Mouse (Mus musculus): ENCODE measurements around the gene Slc16a6. TPM values are rescaled to one million over a fixed set of nuclear protein-coding genes. Genes with fewer than 3 reads are reported as not detected.

Gene Slc16a6
- polyA plus RNA-seq (2015; fragmentation: Nextera tagmentation; extraction: Ambion mirVana), result 3.6 and 5.0 TPM in 2 replicates

GRCm38 (mm10) chr11:109473171-109474085 lies at the start of gene Slc16a6, which contains the start of gene Arsg:
TSS of gene Slc16a6 (minus strand) at chr11:109473598.
TSS of gene Arsg (plus strand) at chr11:109473374.
- WGBS, result 1% methylated on average over 72 of the region's 111 CpGs
- Histone ChIP-seq H3K27ac (peak within 1 kb of the TSS; percentile 90), H3K9me3 (replicated peaks) (no peaks in the 10 kb centered on the region), H3K27me3 (peaks cover 10% of the 10 kb centered on the region; the same call in 1 of the 2 replicates), H3K36me3 (ENCODE audit: poor library complexity, severe bottlenecking) (no peaks in the 10 kb centered on the region), H3K4me2 (peak within 1 kb of the TSS; percentile 87), H3K4me1 (peaks cover 51% of the 10 kb centered on the region), H3K9ac (peak within 1 kb of the TSS; percentile 90), H3K4me3 (peak within 1 kb of the TSS; percentile 78)
- peak; percentile 88 for ATAC-seq

- Histone ChIP-seq H3K27me3 (no peaks in the 10 kb centered on the region), H3K9me3 (replicated peaks) (no peaks in the 10 kb centered on the region), H3K4me1 (peaks cover 6% of the 10 kb centered on the region; the same call in 1 of the 2 replicates), H3K4me3 (no peak overlapping the region), H3K4me2 (no peak overlapping the region), H3K36me3 (ENCODE audit: poor library complexity, severe bottlenecking) (no peaks in the 10 kb centered on the region), H3K9ac (no peak overlapping the region), H3K27ac (no peak overlapping the region)
- WGBS, result 35% methylated on average over 7 of the region's 7 CpGs
- ATAC-seq, result no peak
These were observed 47.6 kb upstream of the Slc16a6 start for GRCm38 (mm10) chr11:109520958-109521357.

- Histone ChIP-seq H3K4me3 (no peak overlapping the region), H3K27ac (no peak overlapping the region), H3K9ac (no peak overlapping the region), H3K4me2 (no peak overlapping the region), H3K4me1 (peaks cover 6% of the 10 kb centered on the region; the same call in 1 of the 2 replicates), H3K27me3 (no peaks in the 10 kb centered on the region), H3K36me3 (ENCODE audit: poor library complexity, severe bottlenecking) (no peaks in the 10 kb centered on the region), H3K9me3 (replicated peaks) (no peaks in the 10 kb centered on the region)
- no peak for ATAC-seq
- 84% methylated on average over 3 of the region's 3 CpGs for WGBS
These were observed 44.4 kb upstream of the Slc16a6 start for GRCm38 (mm10) chr11:109517816-109518215.

GRCm38 (mm10) chr11:109517330-109517729 lies 43.9 kb upstream of the Slc16a6 start:
- no peaks in the 10 kb centered on the region for H3K36me3 ChIP-seq (ENCODE audit: poor library complexity, severe bottlenecking)
- H3K27me3 ChIP-seq, result no peaks in the 10 kb centered on the region
- H3K4me1 ChIP-seq, result peaks cover 6% of the 10 kb centered on the region; the same call in 1 of the 2 replicates
- H3K9me3 ChIP-seq (replicated peaks), result no peaks in the 10 kb centered on the region
- H3K27ac ChIP-seq, result no peak overlapping the region
- H3K9ac ChIP-seq, result no peak overlapping the region
- no peak overlapping the region for H3K4me3 ChIP-seq
- WGBS, result 94% methylated on average over 11 of the region's 11 CpGs
- H3K4me2 ChIP-seq, result no peak overlapping the region
- ATAC-seq, result no peak

- no peaks in the 10 kb centered on the region for H3K4me1 ChIP-seq
- H3K9me3 ChIP-seq (replicated peaks), result no peaks in the 10 kb centered on the region
- no peak overlapping the region for H3K9ac ChIP-seq
- no peak overlapping the region for H3K27ac ChIP-seq
- 80% methylated on average over 3 of the region's 3 CpGs for WGBS
- no peaks in the 10 kb centered on the region for H3K27me3 ChIP-seq
- ATAC-seq, result no peak
- H3K4me3 ChIP-seq, result no peak overlapping the region
- H3K36me3 ChIP-seq (ENCODE audit: poor library complexity, severe bottlenecking), result no peaks in the 10 kb centered on the region
- H3K4me2 ChIP-seq, result no peak overlapping the region
These were observed 40.7 kb upstream of the Slc16a6 start for GRCm38 (mm10) chr11:109514064-109514612.

GRCm38 (mm10) chr11:109512995-109513675 lies 39.7 kb upstream of the Slc16a6 start:
- no peak overlapping the region for H3K27ac ChIP-seq
- no peak overlapping the region for H3K4me3 ChIP-seq
- H3K4me2 ChIP-seq, result no peak overlapping the region
- no peaks in the 10 kb centered on the region for H3K36me3 ChIP-seq (ENCODE audit: poor library complexity, severe bottlenecking)
- ATAC-seq, result no peak
- H3K27me3 ChIP-seq, result no peaks in the 10 kb centered on the region
- no peaks in the 10 kb centered on the region for H3K4me1 ChIP-seq
- no peaks in the 10 kb centered on the region for H3K9me3 ChIP-seq (replicated peaks)
- 88% methylated on average over 16 of the region's 16 CpGs for WGBS
- H3K9ac ChIP-seq, result no peak overlapping the region

GRCm38 (mm10) chr11:109507068-109507467 lies 33.7 kb upstream of the Slc16a6 start:
- Histone ChIP-seq H3K4me3 (no peak overlapping the region), H3K4me2 (no peak overlapping the region), H3K4me1 (peaks cover 8% of the 10 kb centered on the region; the same call in 1 of the 2 replicates), H3K36me3 (ENCODE audit: poor library complexity, severe bottlenecking) (no peaks in the 10 kb centered on the region), H3K27me3 (no peaks in the 10 kb centered on the region), H3K9ac (no peak overlapping the region), H3K27ac (no peak overlapping the region), H3K9me3 (replicated peaks) (no peaks in the 10 kb centered on the region)
- no peak for ATAC-seq
- 54% methylated on average over 3 of the region's 3 CpGs for WGBS

- H3K9ac ChIP-seq, result no peak overlapping the region
- H3K4me3 ChIP-seq, result no peak overlapping the region
- H3K27ac ChIP-seq, result no peak overlapping the region
- no peaks in the 10 kb centered on the region for H3K9me3 ChIP-seq (replicated peaks)
- ATAC-seq, result no peak
- no peak overlapping the region for H3K4me2 ChIP-seq
- peaks cover 8% of the 10 kb centered on the region; the same call in 1 of the 2 replicates for H3K4me1 ChIP-seq
- H3K27me3 ChIP-seq, result no peaks in the 10 kb centered on the region
- WGBS, result 92% methylated on average over 4 of the region's 4 CpGs
- H3K36me3 ChIP-seq (ENCODE audit: poor library complexity, severe bottlenecking), result no peaks in the 10 kb centered on the region
These were observed 32.4 kb upstream of the Slc16a6 start for GRCm38 (mm10) chr11:109505823-109506222.

- no peaks in the 10 kb centered on the region for H3K9me3 ChIP-seq (replicated peaks)
- H3K27me3 ChIP-seq, result no peaks in the 10 kb centered on the region
- no peak overlapping the region for H3K4me3 ChIP-seq
- WGBS, result 62% methylated on average over 9 of the region's 9 CpGs
- H3K9ac ChIP-seq, result no peak overlapping the region
- ATAC-seq, result no peak
- H3K4me2 ChIP-seq, result no peak overlapping the region
- no peak overlapping the region for H3K27ac ChIP-seq
- no peaks in the 10 kb centered on the region for H3K36me3 ChIP-seq (ENCODE audit: poor library complexity, severe bottlenecking)
- peaks cover 8% of the 10 kb centered on the region; the same call in 1 of the 2 replicates for H3K4me1 ChIP-seq
These were observed 31.6 kb upstream of the Slc16a6 start for GRCm38 (mm10) chr11:109504977-109505376.

GRCm38 (mm10) chr11:109500206-109500605 lies 26.8 kb upstream of the Slc16a6 start:
- 92% methylated on average over 5 of the region's 5 CpGs for WGBS
- H3K4me2 ChIP-seq, result no peak overlapping the region
- peaks cover 31% of the 10 kb centered on the region for H3K4me1 ChIP-seq
- H3K27ac ChIP-seq, result no peak overlapping the region
- H3K27me3 ChIP-seq, result no peaks in the 10 kb centered on the region
- H3K9ac ChIP-seq, result no peak overlapping the region
- ATAC-seq, result no peak
- H3K36me3 ChIP-seq (ENCODE audit: poor library complexity, severe bottlenecking), result no peaks in the 10 kb centered on the region
- H3K9me3 ChIP-seq (replicated peaks), result no peaks in the 10 kb centered on the region
- no peak overlapping the region for H3K4me3 ChIP-seq

GRCm38 (mm10) chr11:109497990-109498389 lies 24.6 kb upstream of the Slc16a6 start:
- Histone ChIP-seq H3K4me1 (peaks cover 27% of the 10 kb centered on the region), H3K27me3 (no peaks in the 10 kb centered on the region), H3K9ac (0 out of 2 replicates have a peak overlapping the region, but pooled peaks have one; percentile 18), H3K4me3 (no peak overlapping the region), H3K27ac (no peak overlapping the region; the same call in 1 of the 2 replicates), H3K36me3 (ENCODE audit: poor library complexity, severe bottlenecking) (no peaks in the 10 kb centered on the region), H3K9me3 (replicated peaks) (no peaks in the 10 kb centered on the region), H3K4me2 (no peak overlapping the region)
- 91% methylated on average over 9 of the region's 9 CpGs for WGBS
- no peak for ATAC-seq
